Mouse (Mus musculus): ENCODE measurements at regions not wholly inside any gene's neighbourhood (a gene's known extent, or its start where the extent isn't known, plus 50 kb on each side); places are given as distances from the start of the nearest gene placed in this dataset.
A peak's percentile ranks its signal among the peaks of the same experiment; 100 is the strongest.

GRCm38 (mm10) chr4:37445268-37445667, 493.7 kb upstream of the Lingo2 start:
- peak; percentile 12 for DNase-seq (ENCODE audit: low read depth, low spot score)

- no peak for DNase-seq (ENCODE audit: low read depth, low spot score)
These were observed 461.2 kb upstream of the Lingo2 start for GRCm38 (mm10) chr4:37412755-37413154.

GRCm38 (mm10) chr4:37388118-37388517, 436.6 kb upstream of the Lingo2 start:
- DNase-seq (ENCODE audit: low read depth, low spot score), result peak; percentile 4

DNA sequence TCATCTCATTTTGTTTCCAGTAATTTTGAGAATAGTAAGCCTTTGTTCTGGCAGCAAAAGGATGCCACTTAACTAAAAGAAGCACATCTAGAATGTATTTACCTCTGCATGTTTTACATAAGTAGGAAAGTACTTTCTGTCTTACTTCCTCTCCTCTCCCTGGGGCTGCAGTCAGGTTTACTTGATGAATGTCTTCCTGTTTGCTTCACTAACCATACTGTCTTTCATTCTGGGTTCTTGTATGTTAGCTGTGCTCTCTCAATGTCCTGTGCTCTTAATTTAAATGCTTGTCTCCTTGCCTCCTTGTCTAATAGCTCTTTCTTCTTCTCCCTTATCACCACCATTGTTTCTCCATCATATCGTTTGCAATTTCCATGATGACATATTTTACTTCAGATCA, 435.3 kb upstream of the Lingo2 start:
- no peak for DNase-seq (ENCODE audit: low read depth, low spot score)

- no peak for DNase-seq (ENCODE audit: low read depth, low spot score)
These were observed 412.7 kb upstream of the Lingo2 start for GRCm38 (mm10) chr4:37364209-37364608.

DNA sequence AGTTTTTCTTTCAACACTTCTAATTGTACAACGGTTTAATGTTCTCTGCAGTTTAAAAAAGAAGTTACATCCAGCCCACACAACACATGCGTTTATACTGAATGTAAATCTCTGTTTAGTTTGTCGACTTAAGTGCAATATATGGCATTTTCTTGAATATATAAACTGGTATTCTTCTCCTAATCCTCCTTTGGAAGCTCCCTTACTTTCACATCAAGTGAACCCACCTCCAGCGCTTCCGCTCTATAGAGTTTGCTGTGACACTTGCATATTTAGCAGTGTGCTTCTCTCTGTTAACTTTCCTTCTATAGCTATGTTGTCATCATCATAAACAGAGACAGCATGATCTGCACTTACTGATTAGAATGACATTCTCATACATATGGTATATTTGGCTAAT, 409.7 kb upstream of the Lingo2 start:
- peak; percentile 11 for DNase-seq (ENCODE audit: low read depth, low spot score)

GRCm38 (mm10) chr4:37338376-37338775, 386.8 kb upstream of the Lingo2 start:
- no peak for DNase-seq (ENCODE audit: low read depth, low spot score)

Data from brain, adult 2 months (tissue).